Mouse (Mus musculus) heart, adult 2 months (tissue): ENCODE results near the gene Grin2d.

Experiments used
- CTCF ChIP-seq: fragments of 200-600 bp; IDR thresholded peaks from 2 replicates; pipeline ENCODE4 v1.8.1; 2022; ENCODE audit warnings: antibody characterized with exemption, mild to moderate bottlenecking, moderate library complexity
- EP300 ChIP-seq: fragments of 200-500 bp; IDR thresholded peaks from 2 replicates; pipeline ENCODE4 v1.6.1; 2011; ENCODE audit warnings: low read depth, low read length, control low read depth; ENCODE audit not compliant: insufficient read depth
- POLR2A ChIP-seq: fragments of 200-500 bp; IDR thresholded peaks from 2 replicates; pipeline ENCODE4 v1.6.1; 2011; ENCODE audit warnings: mild to moderate bottlenecking, low read depth, low read length, control low read depth; ENCODE audit not compliant: insufficient read depth

DNA sequence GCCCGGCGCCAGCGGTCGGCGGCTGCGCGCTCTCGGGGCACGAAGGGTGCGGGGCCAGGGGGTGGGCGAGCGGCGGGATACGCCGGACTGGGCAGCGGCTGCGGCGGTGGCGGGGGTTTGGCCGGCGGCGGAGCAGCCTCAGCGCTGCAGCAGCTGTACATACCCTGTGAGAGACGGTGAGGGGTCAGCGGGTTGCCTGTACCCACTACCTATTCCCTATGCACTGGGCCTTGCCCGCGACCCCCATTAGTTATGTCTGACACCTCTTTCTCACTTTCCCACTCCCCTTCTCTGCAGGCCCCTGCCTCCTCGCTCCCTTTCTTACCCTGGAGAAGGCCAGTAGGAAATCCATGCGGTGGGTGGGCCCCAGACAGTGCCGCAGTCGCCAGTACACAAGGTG lies 44.3 kb downstream of the Grin2d start:
- TF ChIP-seq CTCF: no peak
- TF ChIP-seq POLR2A: no peak
- TF ChIP-seq EP300: no peak
